Mouse (Mus musculus) olfactory bulb, adult 2 months (tissue): Measurements from ENCODE around the gene Ifit3. TPM values are rescaled to one million over a fixed set of nuclear protein-coding genes. Genes with fewer than 3 reads are reported as not detected.
A peak's percentile ranks its signal among the peaks of the same experiment; 100 is the strongest.
"Not testable (repeated sequence)": the region's sequence is repeated elsewhere in the genome, so short reads cannot be mapped to it uniquely, and the experiment has no call there.

Experiments used
- H3K27ac ChIP-seq: fragments of 200-500 bp; 2 replicates; pipeline ENCODE4 v1.5.1; 2012; ENCODE audit warnings: low read depth, low read length; ENCODE audit not compliant: insufficient read depth
- H3K4me1 ChIP-seq: fragments of 200-500 bp; 2 replicates; pipeline ENCODE4 v1.6.1; 2012; ENCODE audit warnings: low read length; ENCODE audit not compliant: control insufficient read depth, insufficient read depth
- H3K4me3 ChIP-seq: fragments of 200-500 bp; 2 replicates; pipeline ENCODE4 v1.5.1; 2012; ENCODE audit warnings: mild to moderate bottlenecking, low read depth, low read length, moderate library complexity; ENCODE audit not compliant: insufficient read depth
- CTCF ChIP-seq: fragments of 200-500 bp; IDR thresholded peaks from 2 replicates; pipeline ENCODE4 v1.5.1; 2012; ENCODE audit warnings: low read depth, mild to moderate bottlenecking, low read length, moderate library complexity; ENCODE audit not compliant: insufficient read depth
- POLR2A ChIP-seq: fragments of 200-500 bp; IDR thresholded peaks from 2 replicates; pipeline ENCODE4 v1.6.1; 2012; ENCODE audit warnings: mild to moderate bottlenecking, low read depth, low read length, moderate library complexity; ENCODE audit not compliant: insufficient read depth
- WGBS: fragments of 180-500 bp; shearing (Covaris S2); methylation state at CpG from one replicate; pipeline ENCODE4 v1.1.7; 2018; 5-methylcytosine and 5-hydroxymethylcytosine counted together
- polyA plus RNA-seq: library from polyadenylated mRNA; stranded (reverse); fragments of >200 nt; gene quantifications from 2 replicates; pipeline ENCODE4 v1.2.4, GENCODE M21; 2012; ENCODE audit warnings: low replicate concordance; ENCODE audit not compliant: missing spikeins, insufficient read depth, insufficient read length

The Ifit3 gene
- not detected in 2 replicates for polyA plus RNA-seq

- not testable (repeated sequence) for H3K4me3 ChIP-seq, H3K4me1 ChIP-seq, H3K27ac ChIP-seq
- 52% methylated on average over 2 of the region's 2 CpGs for WGBS
Observed at GRCm38 (mm10) chr19:34583126-34583766, at the start of gene Ifit3. Gene Ifit3, plus strand, starts transcription at chr19:34583531.

GRCm38 (mm10) chr19:34539422-34539821 is 43.9 kb upstream of the Ifit3 start:
- 83% methylated on average over 1 of the region's 1 CpGs for WGBS
- H3K4me3 ChIP-seq: no peak overlapping the region
- no peak overlapping the region for H3K27ac ChIP-seq
- H3K4me1 ChIP-seq: no peaks in the 10 kb centered on the region
- TF ChIP-seq CTCF (no peak), POLR2A (no peak)

DNA sequence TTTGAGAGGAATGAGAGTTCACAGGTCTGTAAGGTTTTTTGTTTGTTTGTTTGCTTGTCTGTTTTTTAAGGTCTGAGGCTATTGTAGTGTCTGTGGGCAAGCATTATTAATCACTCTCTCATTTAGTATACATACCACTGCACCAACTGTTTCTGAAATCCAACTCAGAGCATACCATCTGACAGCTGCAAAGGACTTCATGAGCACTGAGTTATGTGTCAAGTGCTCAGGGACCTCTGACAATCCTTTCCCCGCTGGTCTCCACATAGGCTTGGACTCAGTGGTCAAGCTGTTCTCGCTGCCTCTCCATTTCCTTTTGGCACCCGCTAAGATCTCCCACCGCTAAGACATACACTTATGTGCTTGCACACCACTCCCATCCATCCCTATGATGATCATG is 37.1 kb upstream of the Ifit3 start:
- 95% methylated on average over 4 of the region's 4 CpGs for WGBS
- no peak for TF ChIP-seq POLR2A
- no peak for TF ChIP-seq CTCF
- 0 out of 2 replicates have a peak, but pooled peaks cover 4% of the 10 kb centered on the region for H3K4me1 ChIP-seq
- no peak overlapping the region for H3K27ac ChIP-seq
- H3K4me3 ChIP-seq: no peak overlapping the region

GRCm38 (mm10) chr19:34547976-34548375 is 35.4 kb upstream of the Ifit3 start:
- no peak overlapping the region for H3K4me3 ChIP-seq
- TF ChIP-seq POLR2A (no peak), CTCF (peak; percentile 42; the same call in 1 of the 2 replicates)
- H3K27ac ChIP-seq: no peak overlapping the region
- 0 out of 2 replicates have a peak, but pooled peaks cover 4% of the 10 kb centered on the region for H3K4me1 ChIP-seq
- WGBS: 24% methylated on average over 7 of the region's 7 CpGs

GRCm38 (mm10) chr19:34550205-34550533 is 33.2 kb upstream of the Ifit3 start:
- TF ChIP-seq POLR2A: no peak
- TF ChIP-seq CTCF: no peak
- WGBS: 23% methylated on average over 4 of the region's 4 CpGs
- peak overlapping the region; percentile 85 for H3K27ac ChIP-seq

DNA sequence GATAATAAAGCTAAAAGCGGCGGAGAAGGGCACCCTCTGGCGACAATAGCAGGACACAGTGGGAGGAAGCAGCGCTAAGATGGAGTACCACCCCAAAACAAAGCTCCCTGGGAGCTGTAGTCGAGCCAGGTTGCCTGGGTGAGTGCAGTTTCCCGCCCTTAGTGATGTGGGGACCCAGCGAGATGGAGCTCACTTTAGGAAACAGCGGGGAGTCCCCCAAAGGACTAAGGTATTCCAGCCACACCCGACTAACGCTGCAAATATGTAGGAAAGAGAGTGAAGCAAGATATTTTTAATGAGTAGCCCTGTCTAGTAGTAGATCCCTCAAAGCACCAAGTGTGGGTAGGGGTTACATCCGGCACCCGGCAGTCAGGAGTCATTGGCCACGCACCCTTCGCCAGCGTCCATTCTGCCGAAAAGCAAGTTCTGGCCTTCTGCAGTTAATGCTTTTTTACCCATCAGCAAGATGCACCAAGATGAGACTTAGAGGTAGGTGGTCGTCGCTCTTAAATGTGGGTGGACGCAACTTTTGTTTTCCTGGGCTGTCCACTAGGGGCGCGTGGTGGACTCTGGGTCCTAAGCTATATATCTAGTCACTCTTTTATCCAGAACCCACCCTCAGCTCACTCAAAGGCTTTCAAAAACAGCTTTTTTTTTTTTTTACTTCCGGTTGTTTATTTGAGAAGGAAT is 32.7 kb upstream of the Ifit3 start, which contains the start of gene Ifit2:
TSS of gene Ifit2 (plus strand) at position 161 of the 690 bp plus-strand sequence.
- Histone ChIP-seq H3K4me1 (0 out of 2 replicates have a peak, but pooled peaks cover 4% of the 10 kb centered on the region), H3K4me3 (peak within 1 kb of the TSS; percentile 62), H3K27ac (peak within 1 kb of the TSS; percentile 85)
- WGBS: under 1% methylated on average over 22 of the region's 22 CpGs
- TF ChIP-seq CTCF: peak; percentile 85
- no peak for TF ChIP-seq POLR2A

More at GRCm38 (mm10) chr19:34550205-34550533, 33.2 kb upstream of the Ifit3 start:
- H3K4me3 ChIP-seq: 0 out of 2 replicates have a peak overlapping the region, but pooled peaks have one; percentile 62
- H3K4me1 ChIP-seq: 0 out of 2 replicates have a peak, but pooled peaks cover 4% of the 10 kb centered on the region

DNA sequence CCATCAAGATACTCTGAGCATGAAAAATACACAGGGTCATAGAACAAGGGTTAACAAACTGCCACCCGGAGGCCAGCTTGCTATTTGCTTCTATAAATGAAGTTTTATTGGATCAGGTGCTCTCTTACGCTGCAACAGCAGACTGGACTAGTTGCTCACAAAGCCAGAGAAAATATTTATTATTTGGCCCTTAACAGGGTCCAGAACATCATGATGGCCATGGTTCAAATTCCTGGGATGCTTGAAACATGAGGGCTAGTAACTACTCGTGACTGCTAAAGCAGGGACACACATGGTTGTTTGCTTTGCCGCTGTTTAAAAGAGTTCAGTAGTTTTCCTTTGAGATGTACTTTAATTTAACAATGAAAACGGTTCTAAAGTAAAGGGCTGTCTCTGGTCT is 31.4 kb upstream of the Ifit3 start:
- TF ChIP-seq CTCF: no peak
- TF ChIP-seq POLR2A: no peak
- 41% methylated on average over 5 of the region's 5 CpGs for WGBS
- H3K27ac ChIP-seq: 0 out of 2 replicates have a peak overlapping the region, but pooled peaks have one; percentile 29
- H3K4me3 ChIP-seq: no peak overlapping the region
- H3K4me1 ChIP-seq: 0 out of 2 replicates have a peak, but pooled peaks cover 4% of the 10 kb centered on the region

GRCm38 (mm10) chr19:34553021-34553420 is 30.3 kb upstream of the Ifit3 start:
- Histone ChIP-seq H3K4me1 (0 out of 2 replicates have a peak, but pooled peaks cover 4% of the 10 kb centered on the region), H3K27ac (peak overlapping the region; percentile 44; the same call in 1 of the 2 replicates), H3K4me3 (no peak overlapping the region)
- 38% methylated on average over 6 of the region's 6 CpGs for WGBS
- TF ChIP-seq POLR2A (no peak), CTCF (no peak)

GRCm38 (mm10) chr19:34553522-34553921 is 29.8 kb upstream of the Ifit3 start:
- 0 out of 2 replicates have a peak, but pooled peaks cover 4% of the 10 kb centered on the region for H3K4me1 ChIP-seq
- 59% methylated on average over 3 of the region's 3 CpGs for WGBS
- TF ChIP-seq POLR2A (no peak), CTCF (no peak)
- H3K4me3 ChIP-seq: no peak overlapping the region
- peak overlapping the region; percentile 44; the same call in 1 of the 2 replicates for H3K27ac ChIP-seq
